Mouse (Mus musculus): ENCODE measurements at regions not wholly inside any gene's neighbourhood (a gene's known extent, or its start where the extent isn't known, plus 50 kb on each side); places are given as distances from the start of the nearest gene placed in this dataset.
A peak's percentile ranks its signal among the peaks of the same experiment; 100 is the strongest.

- no peaks in the 10 kb centered on the region for H3K36me3 ChIP-seq
- H3K27me3 ChIP-seq (replicated peaks) = no peaks in the 10 kb centered on the region
- no peak overlapping the region for H3K27ac ChIP-seq (replicated peaks)
- no peaks in the 10 kb centered on the region for H3K9me3 ChIP-seq
- no peak for ATAC-seq (ENCODE audit: extremely low read depth, insufficient number of reproducible peaks, low FRiP score, low TSS enrichment)
- no peak overlapping the region for H3K4me2 ChIP-seq
- 82% methylated on average over 2 of the region's 2 CpGs for WGBS
- no peak overlapping the region for H3K4me3 ChIP-seq
- H3K4me1 ChIP-seq = peaks cover 33% of the 10 kb centered on the region
- no peak overlapping the region for H3K9ac ChIP-seq
These were observed 171.6 kb upstream of the Pabpc6 start for GRCm38 (mm10) chr17:9841103-9841502.

DNA sequence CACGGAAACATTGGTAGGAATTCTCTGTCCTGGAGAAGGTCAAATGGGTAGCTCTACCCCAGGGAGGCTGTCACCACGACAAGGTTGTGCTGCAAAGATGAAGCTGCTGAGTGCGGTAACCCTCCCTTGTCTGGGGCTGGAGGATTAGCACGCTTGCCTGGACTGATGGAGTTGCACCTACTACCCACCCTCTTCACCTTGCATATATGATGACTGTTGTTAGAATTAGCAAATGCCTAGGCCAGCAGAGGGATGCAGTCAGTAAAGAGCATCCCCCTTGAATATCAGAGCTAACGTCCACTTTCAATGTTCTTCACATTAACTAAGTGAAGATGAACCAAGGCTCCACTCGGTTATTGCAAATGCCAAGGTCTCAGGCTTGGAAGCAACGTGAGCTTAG lies 169.7 kb upstream of the Pabpc6 start:
- Histone ChIP-seq H3K9me3 (no peaks in the 10 kb centered on the region), H3K4me1 (peaks cover 22% of the 10 kb centered on the region), H3K36me3 (no peaks in the 10 kb centered on the region), H3K27ac (replicated peaks) (no peak overlapping the region), H3K9ac (no peak overlapping the region), H3K4me3 (no peak overlapping the region), H3K27me3 (replicated peaks) (no peaks in the 10 kb centered on the region), H3K4me2 (no peak overlapping the region)
- WGBS = 55% methylated on average over 7 of the region's 7 CpGs
- ATAC-seq (ENCODE audit: extremely low read depth, insufficient number of reproducible peaks, low FRiP score, low TSS enrichment) = no peak

- Histone ChIP-seq H3K9me3 (no peaks in the 10 kb centered on the region), H3K4me3 (no peak overlapping the region), H3K27me3 (replicated peaks) (no peaks in the 10 kb centered on the region), H3K4me2 (no peak overlapping the region), H3K9ac (no peak overlapping the region), H3K27ac (replicated peaks) (peak overlapping the region; percentile 74), H3K36me3 (no peaks in the 10 kb centered on the region), H3K4me1 (peaks cover 22% of the 10 kb centered on the region)
- ATAC-seq (ENCODE audit: extremely low read depth, insufficient number of reproducible peaks, low FRiP score, low TSS enrichment) = no peak
- WGBS = 45% methylated on average over 7 of the region's 7 CpGs
These were observed 167.7 kb upstream of the Pabpc6 start for GRCm38 (mm10) chr17:9836995-9837842.

DNA sequence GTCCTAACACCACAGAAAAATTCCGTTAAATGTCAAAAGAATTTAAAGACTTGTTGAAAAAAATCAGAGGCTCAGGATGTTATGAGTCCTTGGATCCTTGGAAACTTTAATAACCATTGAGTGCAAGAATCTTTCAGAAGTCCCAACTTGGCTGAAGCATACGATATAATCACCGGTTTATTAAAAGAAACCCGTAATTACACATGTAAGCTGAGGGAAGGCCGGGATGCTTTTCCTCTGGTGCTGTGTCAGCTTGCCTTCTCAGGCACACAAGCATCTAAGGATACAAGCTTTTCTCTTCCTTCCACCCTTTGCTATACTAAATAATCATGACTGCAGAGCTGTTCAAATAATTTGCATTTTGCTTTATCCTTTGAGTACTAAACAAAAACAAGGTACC lies 160.4 kb upstream of the Pabpc6 start:
- no peaks in the 10 kb centered on the region for H3K27me3 ChIP-seq (replicated peaks)
- H3K4me1 ChIP-seq = no peaks in the 10 kb centered on the region
- no peaks in the 10 kb centered on the region for H3K36me3 ChIP-seq
- WGBS = 84% methylated on average over 5 of the region's 5 CpGs
- H3K9me3 ChIP-seq = no peaks in the 10 kb centered on the region
- no peak overlapping the region for H3K9ac ChIP-seq
- H3K4me2 ChIP-seq = no peak overlapping the region
- no peak for ATAC-seq (ENCODE audit: extremely low read depth, insufficient number of reproducible peaks, low FRiP score, low TSS enrichment)
- H3K4me3 ChIP-seq = no peak overlapping the region
- H3K27ac ChIP-seq (replicated peaks) = no peak overlapping the region

GRCm38 (mm10) chr17:9821358-9821757 lies 151.8 kb upstream of the Pabpc6 start:
- Histone ChIP-seq H3K4me3 (no peak overlapping the region), H3K27me3 (replicated peaks) (no peaks in the 10 kb centered on the region), H3K9ac (no peak overlapping the region), H3K27ac (replicated peaks) (no peak overlapping the region), H3K4me1 (no peaks in the 10 kb centered on the region), H3K4me2 (no peak overlapping the region), H3K9me3 (peaks cover 6% of the 10 kb centered on the region; the same call in 1 of the 2 replicates), H3K36me3 (no peaks in the 10 kb centered on the region)
- 78% methylated on average over 4 of the region's 4 CpGs for WGBS
- no peak for ATAC-seq (ENCODE audit: extremely low read depth, insufficient number of reproducible peaks, low FRiP score, low TSS enrichment)

- Histone ChIP-seq H3K27me3 (replicated peaks) (no peaks in the 10 kb centered on the region), H3K4me1 (no peaks in the 10 kb centered on the region), H3K9me3 (peaks cover 6% of the 10 kb centered on the region; the same call in 1 of the 2 replicates), H3K27ac (replicated peaks) (no peak overlapping the region), H3K4me2 (no peak overlapping the region), H3K36me3 (no peaks in the 10 kb centered on the region), H3K9ac (no peak overlapping the region), H3K4me3 (no peak overlapping the region)
- ATAC-seq (ENCODE audit: extremely low read depth, insufficient number of reproducible peaks, low FRiP score, low TSS enrichment) = no peak
These were observed 147.5 kb upstream of the Pabpc6 start for GRCm38 (mm10) chr17:9817056-9817455.

DNA sequence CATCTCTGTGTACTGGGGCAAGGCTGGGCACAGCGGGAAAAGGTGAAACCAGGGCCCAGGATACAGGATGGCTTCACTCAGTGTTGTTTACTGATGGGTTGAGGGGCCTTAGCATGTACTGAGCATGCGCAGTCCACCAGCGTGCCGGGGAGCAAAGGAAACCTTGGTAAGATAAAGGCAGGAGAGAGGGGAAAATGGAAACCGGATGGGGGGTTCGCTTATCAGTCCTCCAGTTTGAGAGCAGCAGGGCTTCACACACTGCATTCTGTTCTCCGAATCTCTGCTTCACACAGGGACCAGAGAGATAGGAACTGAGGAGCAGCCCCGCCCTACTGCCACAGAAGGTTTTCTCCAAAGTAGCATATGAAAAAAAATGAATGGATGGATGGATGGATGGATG lies 127.6 kb upstream of the Pabpc6 start:
- no peaks in the 10 kb centered on the region for H3K27me3 ChIP-seq (replicated peaks)
- no peak overlapping the region for H3K9ac ChIP-seq
- H3K9me3 ChIP-seq = no peaks in the 10 kb centered on the region
- peaks cover 9% of the 10 kb centered on the region for H3K4me1 ChIP-seq
- no peak for ATAC-seq (ENCODE audit: extremely low read depth, insufficient number of reproducible peaks, low FRiP score, low TSS enrichment)
- H3K27ac ChIP-seq (replicated peaks) = no peak overlapping the region
- peak overlapping the region; percentile 39 for H3K4me2 ChIP-seq
- 32% methylated on average over 8 of the region's 8 CpGs for WGBS
- no peaks in the 10 kb centered on the region for H3K36me3 ChIP-seq
- H3K4me3 ChIP-seq = no peak overlapping the region

- H3K4me3 ChIP-seq = no peak overlapping the region
- no peak overlapping the region for H3K27ac ChIP-seq (replicated peaks)
- 59% methylated on average over 13 of the region's 13 CpGs for WGBS
- no peak for ATAC-seq (ENCODE audit: extremely low read depth, insufficient number of reproducible peaks, low FRiP score, low TSS enrichment)
- H3K9ac ChIP-seq = no peak overlapping the region
- H3K4me1 ChIP-seq = peaks cover 9% of the 10 kb centered on the region
- no peaks in the 10 kb centered on the region for H3K36me3 ChIP-seq
- H3K9me3 ChIP-seq = no peaks in the 10 kb centered on the region
- H3K27me3 ChIP-seq (replicated peaks) = no peaks in the 10 kb centered on the region
- peak overlapping the region; percentile 39 for H3K4me2 ChIP-seq
These were observed 126.9 kb upstream of the Pabpc6 start for GRCm38 (mm10) chr17:9796225-9796988.

- ATAC-seq (ENCODE audit: extremely low read depth, insufficient number of reproducible peaks, low FRiP score, low TSS enrichment) = no peak
- Histone ChIP-seq H3K4me2 (no peak overlapping the region), H3K9ac (no peak overlapping the region), H3K9me3 (no peaks in the 10 kb centered on the region), H3K4me3 (no peak overlapping the region), H3K4me1 (peaks cover 18% of the 10 kb centered on the region), H3K27me3 (replicated peaks) (no peaks in the 10 kb centered on the region), H3K27ac (replicated peaks) (no peak overlapping the region), H3K36me3 (no peaks in the 10 kb centered on the region)
- WGBS = 61% methylated on average over 5 of the region's 5 CpGs
These were observed 109.3 kb upstream of the Pabpc6 start for GRCm38 (mm10) chr17:9778866-9779265.

DNA sequence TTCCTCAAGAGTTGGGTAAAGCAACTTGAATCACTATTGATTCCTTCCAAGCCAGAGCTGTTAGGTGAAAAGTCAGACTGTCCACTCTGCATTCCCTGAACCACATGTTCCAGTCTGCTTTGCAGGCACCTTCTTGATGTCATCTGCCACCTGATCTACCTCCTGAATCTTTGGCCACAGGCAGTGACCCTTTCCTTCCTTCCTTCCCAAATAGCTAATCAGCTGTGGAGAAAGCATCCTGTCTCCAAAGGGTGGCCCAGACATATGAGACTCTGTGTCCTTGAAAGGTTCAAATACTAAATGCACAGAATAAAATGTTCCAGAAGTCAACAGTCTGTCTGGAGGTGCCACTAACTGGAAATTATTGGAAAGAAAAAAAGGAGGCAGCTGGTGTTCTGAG lies 107.6 kb upstream of the Pabpc6 start:
- no peaks in the 10 kb centered on the region for H3K9me3 ChIP-seq
- H3K4me2 ChIP-seq = no peak overlapping the region
- no peak overlapping the region for H3K4me3 ChIP-seq
- H3K9ac ChIP-seq = no peak overlapping the region
- peaks cover 18% of the 10 kb centered on the region for H3K4me1 ChIP-seq
- H3K36me3 ChIP-seq = no peaks in the 10 kb centered on the region
- no peaks in the 10 kb centered on the region for H3K27me3 ChIP-seq (replicated peaks)
- no peak overlapping the region for H3K27ac ChIP-seq (replicated peaks)
- ATAC-seq (ENCODE audit: extremely low read depth, insufficient number of reproducible peaks, low FRiP score, low TSS enrichment) = no peak

GRCm38 (mm10) chr17:9776286-9777016 lies 106.9 kb upstream of the Pabpc6 start:
- Histone ChIP-seq H3K36me3 (no peaks in the 10 kb centered on the region), H3K9me3 (no peaks in the 10 kb centered on the region), H3K4me1 (peaks cover 18% of the 10 kb centered on the region), H3K9ac (no peak overlapping the region), H3K4me3 (no peak overlapping the region), H3K27ac (replicated peaks) (no peak overlapping the region), H3K27me3 (replicated peaks) (no peaks in the 10 kb centered on the region), H3K4me2 (no peak overlapping the region)
- ATAC-seq (ENCODE audit: extremely low read depth, insufficient number of reproducible peaks, low FRiP score, low TSS enrichment) = no peak
- WGBS = 63% methylated on average over 8 of the region's 9 CpGs
